Mouse (Mus musculus): ENCODE measurements around the gene Dpp6. TPM values are rescaled to one million over a fixed set of nuclear protein-coding genes. Genes with fewer than 3 reads are reported as not detected.

The Dpp6 gene
- polyA plus RNA-seq, 1 experiment from 2014 or later, result 42.0 TPM

DNA sequence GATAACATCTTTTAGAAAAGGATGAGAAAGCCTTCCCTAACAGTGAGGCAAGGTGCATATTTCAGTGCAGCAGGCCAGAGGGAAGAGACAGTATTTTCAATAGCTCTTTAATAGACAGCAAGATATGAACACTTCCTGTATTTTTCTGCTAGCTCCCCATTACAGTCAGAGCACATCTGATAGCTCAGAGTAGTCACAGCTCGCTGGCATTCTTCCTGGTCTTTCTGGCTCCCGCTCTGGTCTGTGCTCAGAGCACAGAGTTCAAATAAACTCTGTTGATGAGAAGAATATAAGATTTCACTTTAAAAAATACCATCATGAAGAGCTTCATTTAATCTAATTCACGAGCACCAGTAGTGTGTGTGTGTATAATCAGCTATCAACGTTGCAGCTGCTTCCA lies 249.8 kb downstream of the Dpp6 start:
- Histone ChIP-seq H3K27me3 (replicated peaks; ENCODE audit: control insufficient read depth, insufficient read depth, low read length) (no peaks in the 10 kb centered on the region), H3K4me2 (ENCODE audit: low read length) (no peak overlapping the region), H3K9ac (replicated peaks; ENCODE audit: low read depth, low read length) (no peak overlapping the region), H3K9me3 (ENCODE audit: control insufficient read depth, low read length) (no peaks in the 10 kb centered on the region), H3K4me1 (replicated peaks; ENCODE audit: control insufficient read depth, insufficient read depth, low read length) (no peaks in the 10 kb centered on the region), H3K36me3 (ENCODE audit: control insufficient read depth, insufficient read depth) (no peaks in the 10 kb centered on the region), H3K4me3 (replicated peaks; ENCODE audit: low read length) (no peak overlapping the region), H3K27ac (ENCODE audit: low read length) (no peak overlapping the region)
- WGBS, result 73% methylated on average over 4 of the region's 4 CpGs
- no peak for ATAC-seq

DNA sequence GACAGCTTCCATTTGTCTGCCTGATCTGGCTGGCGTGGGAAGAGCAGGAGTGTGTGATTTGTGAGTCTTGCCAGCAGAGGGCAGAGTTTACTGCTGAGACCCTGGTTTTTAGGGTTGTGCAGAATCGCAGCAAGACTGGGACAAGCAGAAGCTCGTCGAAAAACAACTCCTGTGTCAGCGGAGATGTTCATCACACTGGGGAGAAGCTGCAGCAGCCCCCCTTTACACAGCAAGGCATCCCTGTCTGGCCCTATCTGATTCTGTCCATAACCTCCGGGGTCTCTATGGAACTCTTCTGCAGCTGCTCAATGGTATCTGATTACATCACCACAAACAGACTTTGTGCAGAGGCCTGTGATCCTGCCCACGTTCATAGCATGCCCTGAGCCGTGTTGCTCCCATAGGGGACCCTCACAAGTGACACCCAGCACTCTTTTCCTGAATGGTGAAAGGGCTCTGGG lies 258.2 kb downstream of the Dpp6 start:
- Histone ChIP-seq H3K27me3 (replicated peaks; ENCODE audit: control insufficient read depth, insufficient read depth, low read length) (no peaks in the 10 kb centered on the region), H3K4me2 (ENCODE audit: low read length) (no peak overlapping the region), H3K4me1 (replicated peaks; ENCODE audit: control insufficient read depth, insufficient read depth, low read length) (0 out of 2 replicates have a peak, but pooled peaks cover 2% of the 10 kb centered on the region), H3K27ac (ENCODE audit: low read length) (no peak overlapping the region), H3K36me3 (ENCODE audit: control insufficient read depth, insufficient read depth) (no peaks in the 10 kb centered on the region), H3K9ac (replicated peaks; ENCODE audit: low read depth, low read length) (no peak overlapping the region), H3K9me3 (ENCODE audit: control insufficient read depth, low read length) (no peaks in the 10 kb centered on the region), H3K4me3 (replicated peaks; ENCODE audit: low read length) (no peak overlapping the region)
- peak; percentile 87 for ATAC-seq
- 11% methylated on average over 8 of the region's 8 CpGs for WGBS

DNA sequence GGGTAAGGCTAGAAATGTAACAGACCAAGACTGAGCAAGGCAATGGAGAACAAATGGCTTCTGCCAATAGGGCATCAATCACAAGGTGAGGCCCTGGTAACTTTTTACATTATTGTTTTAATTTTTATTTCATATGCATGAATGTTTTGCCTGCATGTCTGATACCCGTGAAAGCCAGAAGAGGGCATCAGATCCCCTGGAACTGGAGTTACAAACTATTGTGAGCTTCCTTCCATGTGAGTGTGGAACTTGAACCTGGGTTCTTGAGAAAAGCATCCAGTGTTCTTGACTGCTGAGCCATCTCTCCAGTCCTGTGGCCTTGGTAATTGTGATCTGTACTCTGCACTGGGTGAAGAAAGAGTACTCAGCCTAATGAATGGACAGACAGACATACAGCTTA lies 259.0 kb downstream of the Dpp6 start:
- Histone ChIP-seq H3K27ac (ENCODE audit: low read length) (no peak overlapping the region), H3K9me3 (ENCODE audit: control insufficient read depth, low read length) (no peaks in the 10 kb centered on the region), H3K4me3 (replicated peaks; ENCODE audit: low read length) (no peak overlapping the region), H3K9ac (replicated peaks; ENCODE audit: low read depth, low read length) (no peak overlapping the region), H3K27me3 (replicated peaks; ENCODE audit: control insufficient read depth, insufficient read depth, low read length) (no peaks in the 10 kb centered on the region), H3K36me3 (ENCODE audit: control insufficient read depth, insufficient read depth) (no peaks in the 10 kb centered on the region), H3K4me2 (ENCODE audit: low read length) (no peak overlapping the region), H3K4me1 (replicated peaks; ENCODE audit: control insufficient read depth, insufficient read depth, low read length) (peaks cover 5% of the 10 kb centered on the region; the same call in 1 of the 2 replicates)
- 47% methylated on average over 1 of the region's 1 CpGs for WGBS
- no peak for ATAC-seq

DNA sequence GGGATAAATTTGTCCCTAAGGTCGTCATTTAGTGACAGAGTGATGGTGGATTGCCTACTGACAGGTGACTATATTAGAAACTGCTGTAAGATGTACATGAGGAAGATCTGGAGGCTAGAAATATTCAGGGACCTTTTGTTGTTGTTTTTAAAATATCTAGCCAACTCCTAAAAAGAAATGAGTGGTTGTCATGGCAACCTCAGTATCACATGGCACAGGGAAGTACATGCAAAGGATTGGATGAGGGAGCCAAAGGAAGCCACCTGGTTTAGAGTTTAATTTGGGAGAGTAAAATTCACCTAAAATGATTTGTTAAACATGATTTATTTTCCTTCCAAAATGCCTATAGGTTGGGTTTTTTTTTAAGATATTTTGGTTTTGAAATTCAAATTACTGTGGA lies 260.8 kb downstream of the Dpp6 start:
- 69% methylated on average over 1 of the region's 1 CpGs for WGBS
- Histone ChIP-seq H3K36me3 (ENCODE audit: control insufficient read depth, insufficient read depth) (no peaks in the 10 kb centered on the region), H3K27me3 (replicated peaks; ENCODE audit: control insufficient read depth, insufficient read depth, low read length) (no peaks in the 10 kb centered on the region), H3K9me3 (ENCODE audit: control insufficient read depth, low read length) (no peaks in the 10 kb centered on the region), H3K9ac (replicated peaks; ENCODE audit: low read depth, low read length) (no peak overlapping the region), H3K27ac (ENCODE audit: low read length) (no peak overlapping the region), H3K4me1 (replicated peaks; ENCODE audit: control insufficient read depth, insufficient read depth, low read length) (peaks cover 12% of the 10 kb centered on the region; the same call in 1 of the 2 replicates), H3K4me3 (replicated peaks; ENCODE audit: low read length) (no peak overlapping the region), H3K4me2 (ENCODE audit: low read length) (no peak overlapping the region)
- ATAC-seq, result no peak

DNA sequence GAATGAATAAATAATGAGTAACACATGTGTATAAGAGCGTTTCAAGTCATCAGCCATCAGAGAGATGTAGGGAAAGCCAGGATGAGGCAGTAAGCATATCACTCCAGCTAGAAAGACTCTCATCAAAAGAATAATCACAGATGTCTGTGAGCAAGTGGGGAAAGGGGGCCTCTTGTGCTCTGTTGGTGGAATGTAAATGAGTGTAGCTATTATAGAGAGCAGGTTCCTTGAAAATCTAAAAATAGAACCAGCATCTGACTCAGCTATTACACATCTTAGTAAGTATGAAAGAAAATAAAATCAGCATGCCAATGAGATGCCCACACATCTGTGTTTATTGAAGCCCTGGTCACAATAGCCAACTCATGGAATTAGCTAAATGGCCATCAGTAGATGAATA lies 264.3 kb downstream of the Dpp6 start:
- Histone ChIP-seq H3K9ac (replicated peaks; ENCODE audit: low read depth, low read length) (no peak overlapping the region), H3K4me2 (ENCODE audit: low read length) (no peak overlapping the region), H3K27me3 (replicated peaks; ENCODE audit: control insufficient read depth, insufficient read depth, low read length) (no peaks in the 10 kb centered on the region), H3K36me3 (ENCODE audit: control insufficient read depth, insufficient read depth) (no peaks in the 10 kb centered on the region), H3K4me1 (replicated peaks; ENCODE audit: control insufficient read depth, insufficient read depth, low read length) (peaks cover 12% of the 10 kb centered on the region; the same call in 1 of the 2 replicates), H3K9me3 (ENCODE audit: control insufficient read depth, low read length) (no peaks in the 10 kb centered on the region), H3K27ac (ENCODE audit: low read length) (peak overlapping the region; percentile 42; the same call in 1 of the 2 replicates), H3K4me3 (replicated peaks; ENCODE audit: low read length) (no peak overlapping the region)
- peak; percentile 93 for ATAC-seq
- WGBS, result 18% methylated on average over 1 of the region's 1 CpGs

GRCm38 (mm10) chr5:27083762-27084161 lies 266.8 kb downstream of the Dpp6 start:
- Histone ChIP-seq H3K9ac (replicated peaks; ENCODE audit: low read depth, low read length) (no peak overlapping the region), H3K4me1 (replicated peaks; ENCODE audit: control insufficient read depth, insufficient read depth, low read length) (peaks cover 10% of the 10 kb centered on the region; the same call in 1 of the 2 replicates), H3K27me3 (replicated peaks; ENCODE audit: control insufficient read depth, insufficient read depth, low read length) (no peaks in the 10 kb centered on the region), H3K4me3 (replicated peaks; ENCODE audit: low read length) (no peak overlapping the region), H3K36me3 (ENCODE audit: control insufficient read depth, insufficient read depth) (no peaks in the 10 kb centered on the region), H3K4me2 (ENCODE audit: low read length) (no peak overlapping the region), H3K27ac (ENCODE audit: low read length) (no peak overlapping the region), H3K9me3 (ENCODE audit: control insufficient read depth, low read length) (no peaks in the 10 kb centered on the region)
- ATAC-seq, result no peak
- 70% methylated on average over 4 of the region's 4 CpGs for WGBS

- Histone ChIP-seq H3K4me1 (replicated peaks; ENCODE audit: control insufficient read depth, insufficient read depth, low read length) (no peaks in the 10 kb centered on the region), H3K36me3 (ENCODE audit: control insufficient read depth, insufficient read depth) (no peaks in the 10 kb centered on the region), H3K9ac (replicated peaks; ENCODE audit: low read depth, low read length) (no peak overlapping the region), H3K4me3 (replicated peaks; ENCODE audit: low read length) (no peak overlapping the region), H3K27ac (ENCODE audit: low read length) (no peak overlapping the region), H3K4me2 (ENCODE audit: low read length) (no peak overlapping the region), H3K27me3 (replicated peaks; ENCODE audit: control insufficient read depth, insufficient read depth, low read length) (no peaks in the 10 kb centered on the region), H3K9me3 (ENCODE audit: control insufficient read depth, low read length) (no peaks in the 10 kb centered on the region)
- no peak for ATAC-seq
- 94% methylated on average over 1 of the region's 1 CpGs for WGBS
Measured at GRCm38 (mm10) chr5:27108221-27108620, 291.2 kb downstream of the Dpp6 start.

- no peak overlapping the region for H3K27ac ChIP-seq (ENCODE audit: low read length)
- no peak overlapping the region for H3K4me2 ChIP-seq (ENCODE audit: low read length)
- H3K9me3 ChIP-seq (ENCODE audit: control insufficient read depth, low read length), result no peaks in the 10 kb centered on the region
- ATAC-seq, result no peak
- no peaks in the 10 kb centered on the region for H3K27me3 ChIP-seq (replicated peaks; ENCODE audit: control insufficient read depth, insufficient read depth, low read length)
- 45% methylated on average over 2 of the region's 2 CpGs for WGBS
- H3K9ac ChIP-seq (replicated peaks; ENCODE audit: low read depth, low read length), result no peak overlapping the region
- 0 out of 2 replicates have a peak, but pooled peaks cover 2% of the 10 kb centered on the region for H3K4me1 ChIP-seq (replicated peaks; ENCODE audit: control insufficient read depth, insufficient read depth, low read length)
- H3K4me3 ChIP-seq (replicated peaks; ENCODE audit: low read length), result no peak overlapping the region
- no peaks in the 10 kb centered on the region for H3K36me3 ChIP-seq (ENCODE audit: control insufficient read depth, insufficient read depth)
Measured at GRCm38 (mm10) chr5:27122479-27122878, 305.5 kb downstream of the Dpp6 start.

DNA sequence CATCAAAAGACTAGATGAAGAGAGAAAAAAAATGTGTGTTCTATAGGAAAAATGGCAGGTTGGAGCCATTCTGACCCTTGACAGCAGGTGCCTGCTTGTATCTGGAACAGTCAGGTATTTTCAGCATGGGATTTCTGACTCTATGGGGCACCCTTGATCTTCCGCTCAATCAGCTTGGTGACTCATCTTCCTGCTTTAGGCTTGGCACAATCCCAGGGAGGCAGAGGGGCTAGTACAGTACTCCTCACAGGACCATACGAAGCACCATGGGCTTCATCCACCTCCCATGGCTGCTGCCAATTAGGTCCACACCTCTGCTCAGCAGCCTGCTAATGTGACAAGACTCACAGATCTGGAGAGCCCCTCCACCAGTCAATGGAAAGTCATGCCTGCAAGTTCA lies 305.9 kb downstream of the Dpp6 start:
- ATAC-seq, result no peak
- Histone ChIP-seq H3K4me2 (ENCODE audit: low read length) (no peak overlapping the region), H3K36me3 (ENCODE audit: control insufficient read depth, insufficient read depth) (no peaks in the 10 kb centered on the region), H3K27ac (ENCODE audit: low read length) (no peak overlapping the region), H3K9ac (replicated peaks; ENCODE audit: low read depth, low read length) (no peak overlapping the region), H3K27me3 (replicated peaks; ENCODE audit: control insufficient read depth, insufficient read depth, low read length) (no peaks in the 10 kb centered on the region), H3K4me3 (replicated peaks; ENCODE audit: low read length) (no peak overlapping the region), H3K9me3 (ENCODE audit: control insufficient read depth, low read length) (no peaks in the 10 kb centered on the region), H3K4me1 (replicated peaks; ENCODE audit: control insufficient read depth, insufficient read depth, low read length) (0 out of 2 replicates have a peak, but pooled peaks cover 2% of the 10 kb centered on the region)
- WGBS, result 80% methylated on average over 2 of the region's 2 CpGs

DNA sequence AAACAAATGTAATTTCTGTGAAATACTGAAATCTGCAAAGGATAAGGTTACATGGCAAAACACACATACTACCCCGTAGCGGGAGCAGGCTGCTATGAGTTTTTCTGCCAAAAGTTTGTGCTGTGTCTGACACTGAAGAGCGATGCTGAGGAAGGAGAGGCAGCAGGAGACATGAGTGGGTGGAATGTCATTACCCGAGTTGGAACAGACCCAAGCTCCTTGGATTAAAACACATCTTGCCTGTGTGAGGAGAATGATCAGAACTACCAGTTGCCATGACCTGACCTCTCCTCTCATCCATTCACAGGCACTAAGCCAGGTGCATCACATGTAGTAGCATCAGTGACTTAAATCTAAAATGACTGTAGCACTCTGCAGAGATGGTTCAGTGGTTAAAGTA lies 309.0 kb downstream of the Dpp6 start:
- Histone ChIP-seq H3K9me3 (ENCODE audit: control insufficient read depth, low read length) (no peaks in the 10 kb centered on the region), H3K36me3 (ENCODE audit: control insufficient read depth, insufficient read depth) (no peaks in the 10 kb centered on the region), H3K27me3 (replicated peaks; ENCODE audit: control insufficient read depth, insufficient read depth, low read length) (no peaks in the 10 kb centered on the region), H3K4me3 (replicated peaks; ENCODE audit: low read length) (no peak overlapping the region), H3K4me1 (replicated peaks; ENCODE audit: control insufficient read depth, insufficient read depth, low read length) (0 out of 2 replicates have a peak, but pooled peaks cover 2% of the 10 kb centered on the region), H3K4me2 (ENCODE audit: low read length) (no peak overlapping the region), H3K27ac (ENCODE audit: low read length) (no peak overlapping the region), H3K9ac (replicated peaks; ENCODE audit: low read depth, low read length) (no peak overlapping the region)
- WGBS, result 52% methylated on average over 4 of the region's 4 CpGs
- peak; percentile 54; the same call in 1 of the 2 replicates for ATAC-seq

All from forebrain, embryonic 16.5 days (tissue).